Mouse (Mus musculus): ENCODE results near the gene Tsen15.

- TF ChIP-seq CTCF (conservative IDR thresholded peaks at IDR 0.05; ENCODE audit: low read length): no peak
- no peak for TF ChIP-seq POU5F1 (IDR thresholded peaks at IDR 0.05; ENCODE audit: borderline replicate concordance, low read length)
- no peak for TF ChIP-seq NANOG (IDR thresholded peaks at IDR 0.05; ENCODE audit: borderline replicate concordance, low read length)
Observed at GRCm38 (mm10) chr1:152427912-152428581, 41.6 kb upstream of the Tsen15 start.

Measured in E14TG2a.4 (cell line).